Mouse (Mus musculus) 3134 (cell line): Measurements from ENCODE around the gene Bdh1.

Source experiments
- DNase-seq: peaks from one replicate; pipeline ENCODE4 v3.0.0-alpha.2; 2011; ENCODE audit warnings: low spot score; ENCODE audit not compliant: insufficient read length; ENCODE audit errors: extremely low read depth

Bdh1 gene

GRCm38 (mm10) chr16:31500532-31500931 lies 78.5 kb downstream of the Bdh1 start:
- peak; percentile 63 for DNase-seq

- DNase-seq: no peak
Measured at GRCm38 (mm10) chr16:31500969-31501750, 79.1 kb downstream of the Bdh1 start.

GRCm38 (mm10) chr16:31501751-31502365 lies 79.8 kb downstream of the Bdh1 start:
- no peak for DNase-seq

GRCm38 (mm10) chr16:31506665-31507456 lies 84.8 kb downstream of the Bdh1 start:
- peak; percentile 78 for DNase-seq

- DNase-seq: peak; percentile 76
Measured at GRCm38 (mm10) chr16:31507457-31507755, 85.3 kb downstream of the Bdh1 start.

- DNase-seq: peak; percentile 60
Measured at GRCm38 (mm10) chr16:31507794-31508526, 85.9 kb downstream of the Bdh1 start.
